Mouse (Mus musculus): Measurements from ENCODE around the gene Eid1.

Gene Eid1

GRCm38 (mm10) chr2:125670846-125671245 is 2.0 kb upstream of the Eid1 start:
- DNase-seq (ENCODE audit: low spot score) = peak; percentile 31

GRCm38 (mm10) chr2:125672568-125672956 is 333 bp upstream of the Eid1 start:
- DNase-seq (ENCODE audit: low spot score) = peak; percentile 3

GRCm38 (mm10) chr2:125681811-125682210 is 8.9 kb downstream of the Eid1 start:
- no peak for DNase-seq (ENCODE audit: low spot score)

GRCm38 (mm10) chr2:125683895-125684294 is 11.0 kb downstream of the Eid1 start:
- no peak for DNase-seq (ENCODE audit: low spot score)

- DNase-seq (ENCODE audit: low spot score) = no peak
These were observed 11.9 kb downstream of the Eid1 start for GRCm38 (mm10) chr2:125684559-125685440.

GRCm38 (mm10) chr2:125685441-125686150 is 12.7 kb downstream of the Eid1 start:
- no peak for DNase-seq (ENCODE audit: low spot score)

GRCm38 (mm10) chr2:125692010-125692409 is 19.1 kb downstream of the Eid1 start:
- DNase-seq (ENCODE audit: low spot score) = no peak

- DNase-seq (ENCODE audit: low spot score) = no peak
These were observed 21.9 kb downstream of the Eid1 start for GRCm38 (mm10) chr2:125694798-125695197.

GRCm38 (mm10) chr2:125696219-125696618 is 23.3 kb downstream of the Eid1 start:
- no peak for DNase-seq (ENCODE audit: low spot score)

GRCm38 (mm10) chr2:125701606-125702005 is 28.7 kb downstream of the Eid1 start:
- DNase-seq (ENCODE audit: low spot score) = no peak

GRCm38 (mm10) chr2:125702851-125703250 is 30.0 kb downstream of the Eid1 start:
- no peak for DNase-seq (ENCODE audit: low spot score)

- DNase-seq (ENCODE audit: low spot score) = no peak
These were observed 32.2 kb downstream of the Eid1 start for GRCm38 (mm10) chr2:125704907-125705631.

- no peak for DNase-seq (ENCODE audit: low spot score)
These were observed 33.6 kb downstream of the Eid1 start for GRCm38 (mm10) chr2:125706510-125706921.

- no peak for DNase-seq (ENCODE audit: low spot score)
These were observed 43.7 kb downstream of the Eid1 start for GRCm38 (mm10) chr2:125716599-125716998.

GRCm38 (mm10) chr2:125723086-125723407 is 50.2 kb downstream of the Eid1 start:
- no peak for DNase-seq (ENCODE audit: low spot score)

GRCm38 (mm10) chr2:125723408-125724085 is 50.7 kb downstream of the Eid1 start:
- DNase-seq (ENCODE audit: low spot score) = no peak

GRCm38 (mm10) chr2:125724086-125724430 is 51.2 kb downstream of the Eid1 start, which contains the start of gene Shc4:
Shc4 (minus strand) TSS chr2:125724148.
- DNase-seq (ENCODE audit: low spot score) = no peak

All from T-cell, adult 2 months (primary cell).